Mouse (Mus musculus): ENCODE measurements around the gene Psmb9.

GRCm38 (mm10) chr17:34204303-34205010 is 16.9 kb upstream of the Psmb9 start:
- no peak for TF ChIP-seq FLI1 (IDR thresholded peaks at IDR 0.05; ENCODE audit: low read length)
- no peak for TF ChIP-seq GATA1 (IDR thresholded peaks at IDR 0.05; ENCODE audit: borderline replicate concordance, low read length)
